Mouse (Mus musculus) G1E (cell line): ENCODE data around the gene Sap30bp. TPM values are rescaled to one million over a fixed set of nuclear protein-coding genes. Genes with fewer than 3 reads are reported as not detected.

Experiments
- ATAC-seq: 2 replicates; pipeline ENCODE4 v1.8.0; 2016; ENCODE audit warnings: mild to moderate bottlenecking; ENCODE audit not compliant: insufficient number of reproducible peaks, poor library complexity, low FRiP score, severe bottlenecking; ENCODE audit errors: extremely low read depth
- DNase-seq: peaks from one replicate; pipeline ENCODE4 v3.0.0; 2012; ENCODE audit warnings: low spot score
- H3K27me3 ChIP-seq: 2 replicates; pipeline ENCODE4 v1.6.1; 2012; ENCODE audit warnings: mild to moderate bottlenecking, low read length, inconsistent platforms; ENCODE audit not compliant: insufficient read depth
- H3K36me3 ChIP-seq: replicated peaks from 2 replicates; pipeline ENCODE3; 2012; ENCODE audit warnings: mild to moderate bottlenecking, inconsistent platforms
- H3K4me1 ChIP-seq: 2 replicates; pipeline ENCODE4 v1.6.1; 2012; ENCODE audit warnings: low read depth, low read length, inconsistent platforms, mixed read lengths; ENCODE audit not compliant: insufficient read depth
- H3K4me3 ChIP-seq: 2 replicates; pipeline ENCODE4 v1.5.1; 2012; ENCODE audit warnings: low read depth, mild to moderate bottlenecking, inconsistent platforms, low read length, moderate library complexity, mixed read lengths
- H3K9me3 ChIP-seq: replicated peaks from 2 replicates; pipeline ENCODE4 v1.6.1; 2012; ENCODE audit warnings: inconsistent platforms
- CTCF ChIP-seq: IDR thresholded peaks from 2 replicates; pipeline ENCODE4 v1.5.1; 2012; ENCODE audit warnings: low read depth, low read length, inconsistent platforms, mixed read lengths
- GATA1 ChIP-seq: IDR thresholded peaks from 2 replicates; pipeline ENCODE4 v1.6.1; 2012; ENCODE audit warnings: borderline replicate concordance, low read length, inconsistent platforms, mixed read lengths
- GATA2 ChIP-seq: IDR thresholded peaks from 2 replicates; pipeline ENCODE4 v1.6.1; 2012; ENCODE audit warnings: low read depth, low read length, inconsistent platforms, borderline replicate concordance
- POLR2AphosphoS5 ChIP-seq: IDR thresholded peaks from 2 replicates; pipeline ENCODE4 v1.6.1; 2012; ENCODE audit warnings: low read depth, low read length, inconsistent platforms; ENCODE audit not compliant: insufficient replicate concordance
- TAL1 ChIP-seq: conservative IDR thresholded peaks from 2 replicates; pipeline ENCODE4 v1.6.1; 2012; ENCODE audit warnings: low read depth, low read length, inconsistent platforms, mixed read lengths
- polyA plus RNA-seq: library from polyadenylated mRNA; stranded (reverse); fragments of >175 nt; gene quantifications from 2 replicates; pipeline ENCODE4 v1.2.3, GENCODE M21; 2012
- total RNA-seq, 2 experiments: library from RNA; stranded (forward) in 1 of 2; stranded (reverse) in 1 of 2; fragments of 200-1000 nt in 1 of 2; fragments of >200 nt in 1 of 2; fragmentation: Nextera tagmentation in 1 of 2; gene quantifications; 2 replicates each; pipeline ENCODE4 v1.2.3; 2014 to 2017

Gene Sap30bp
- total and polyA plus RNA-seq, 3 experiments = 27.8 to 131 (median 30.8) TPM

- Histone ChIP-seq H3K4me1 (peaks cover 14% of the 10 kb centered on the region), H3K4me3 (no peak within 1 kb of the TSS), H3K27me3 (peaks cover 79% of the 10 kb centered on the region), H3K9me3 (no peaks in the 10 kb centered on the region), H3K36me3 (no peaks in the 10 kb centered on the region)
- DNase-seq (no peak), ATAC-seq (no peak)
- TF ChIP-seq CTCF = no peak
- no peak for TF ChIP-seq GATA2
- no peak for TF ChIP-seq GATA1
- TF ChIP-seq TAL1 = no peak
- no peak for TF ChIP-seq POLR2AphosphoS5
These were observed 41.4 kb downstream of the Sap30bp start, which contains the start of gene Itgb4 for GRCm38 (mm10) chr11:115974309-115975082. TSS of gene Itgb4 (plus strand) at chr11:115974709.

DNA sequence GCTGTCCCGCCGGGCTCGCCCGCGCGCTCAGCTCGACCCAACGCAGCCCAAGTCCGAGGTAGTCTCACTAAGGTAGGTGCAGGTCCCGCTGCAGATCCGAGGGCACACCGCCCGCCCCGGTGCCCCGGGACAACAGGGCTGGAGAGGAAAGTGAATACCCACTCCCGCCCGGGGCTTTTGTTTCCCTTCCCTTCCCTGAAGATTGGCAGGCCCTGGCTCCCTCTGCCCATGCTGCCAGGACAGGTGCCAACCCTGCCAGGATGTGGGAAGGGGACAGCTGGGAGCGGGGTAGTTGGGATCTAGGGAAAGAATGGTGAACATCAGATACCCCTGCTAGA, 42.0 kb downstream of the Sap30bp start:
- H3K9me3 ChIP-seq = no peaks in the 10 kb centered on the region
- H3K36me3 ChIP-seq = no peaks in the 10 kb centered on the region
- no peak overlapping the region for H3K4me3 ChIP-seq
- ATAC-seq (no peak), DNase-seq (no peak)
- peaks cover 80% of the 10 kb centered on the region for H3K27me3 ChIP-seq
- no peak for TF ChIP-seq GATA1
- no peak for TF ChIP-seq GATA2
- no peak for TF ChIP-seq POLR2AphosphoS5
- no peak for TF ChIP-seq CTCF
- TF ChIP-seq TAL1 = no peak
- peaks cover 10% of the 10 kb centered on the region; the same call in 1 of the 2 replicates for H3K4me1 ChIP-seq

- ATAC-seq (no peak), DNase-seq (no peak)
- H3K36me3 ChIP-seq = no peaks in the 10 kb centered on the region
- TF ChIP-seq CTCF = no peak
- no peak for TF ChIP-seq GATA1
- TF ChIP-seq GATA2 = no peak
- no peak for TF ChIP-seq TAL1
- no peak for TF ChIP-seq POLR2AphosphoS5
- H3K27me3 ChIP-seq = peaks cover 81% of the 10 kb centered on the region
- no peak overlapping the region for H3K4me3 ChIP-seq
- no peaks in the 10 kb centered on the region for H3K9me3 ChIP-seq
- peaks cover 7% of the 10 kb centered on the region; the same call in 1 of the 2 replicates for H3K4me1 ChIP-seq
These were observed 42.5 kb downstream of the Sap30bp start for GRCm38 (mm10) chr11:115975544-115975943.

GRCm38 (mm10) chr11:115982472-115982871, 49.4 kb downstream of the Sap30bp start:
- peaks cover 77% of the 10 kb centered on the region for H3K27me3 ChIP-seq
- no peaks in the 10 kb centered on the region for H3K36me3 ChIP-seq
- H3K9me3 ChIP-seq = no peaks in the 10 kb centered on the region
- no peaks in the 10 kb centered on the region; the same call in 1 of the 2 replicates for H3K4me1 ChIP-seq
- no peak overlapping the region for H3K4me3 ChIP-seq
- DNase-seq (no peak), ATAC-seq (no peak)
- TF ChIP-seq GATA1 (no peak), POLR2AphosphoS5 (no peak), CTCF (no peak), TAL1 (no peak), GATA2 (no peak)

GRCm38 (mm10) chr11:115983291-115983690, 50.2 kb downstream of the Sap30bp start:
- Histone ChIP-seq H3K4me3 (no peak overlapping the region), H3K9me3 (no peaks in the 10 kb centered on the region), H3K27me3 (peaks cover 74% of the 10 kb centered on the region), H3K36me3 (no peaks in the 10 kb centered on the region), H3K4me1 (no peaks in the 10 kb centered on the region; the same call in 1 of the 2 replicates)
- DNase-seq (no peak), ATAC-seq (no peak)
- TF ChIP-seq GATA2 (no peak), GATA1 (no peak), TAL1 (no peak), CTCF (no peak), POLR2AphosphoS5 (no peak)

- peaks cover 9% of the 10 kb centered on the region for H3K4me1 ChIP-seq
- ATAC-seq = no peak
- TF ChIP-seq POLR2AphosphoS5 = no peak
- TF ChIP-seq GATA2 = no peak
- no peak for TF ChIP-seq TAL1
- TF ChIP-seq GATA1 = no peak
- TF ChIP-seq CTCF = no peak
- no peak overlapping the region for H3K4me3 ChIP-seq
- peaks cover 77% of the 10 kb centered on the region for H3K27me3 ChIP-seq
- DNase-seq = no peak
- H3K9me3 ChIP-seq = no peaks in the 10 kb centered on the region
- H3K36me3 ChIP-seq = no peaks in the 10 kb centered on the region
These were observed 56.6 kb downstream of the Sap30bp start for GRCm38 (mm10) chr11:115989686-115990085.
